Mouse (Mus musculus) heart, postnatal 14 days (tissue): Measurements from ENCODE around the gene Terb2. TPM values are rescaled to one million over a fixed set of nuclear protein-coding genes. Genes with fewer than 3 reads are reported as not detected.
"Not testable (repeated sequence)": the region's sequence is repeated elsewhere in the genome, so short reads cannot be mapped to it uniquely, and the experiment has no call there.

Experiments
- DNase-seq, 2 experiments: peaks; one replicate each; pipeline ENCODE4 v3.0.0; 2021 to 2022
- intact Hi-C: fragments of 180-260 bp; cut with DNase I; formaldehyde crosslinking; loops from one replicate; pipeline ENCODE4 v1.15.1; 2025
- total RNA-seq, 2 experiments: library from RNA; stranded (reverse); gene quantifications; 2 replicates each; pipeline ENCODE4 v1.2.3; 2021

Gene Terb2
- total RNA-seq, 2 experiments from 2014 or later = not detected

- peak; percentile 85 to 93 for DNase-seq
- intact Hi-C loops = loop anchor here (1.0 kb wide), 1 partner anchor 90 kb away; no protein-coding TSS in a partner anchor
Measured at GRCm38 (mm10) chr2:122160680-122161079, 25.4 kb upstream of the Terb2 start, which contains the start of gene Trim69. Gene Trim69, plus strand, starts transcription at chr2:122160700.

GRCm38 (mm10) chr2:122161542-122161941 lies 24.5 kb upstream of the Terb2 start:
- DNase-seq = no peak
- intact Hi-C loops = no loop called here

- no peak for DNase-seq
- intact Hi-C loops = no loop called here
Measured at GRCm38 (mm10) chr2:122162529-122162928, 23.5 kb upstream of the Terb2 start.

GRCm38 (mm10) chr2:122163430-122164195 lies 22.5 kb upstream of the Terb2 start:
- intact Hi-C loops = no loop called here
- DNase-seq = no peak

GRCm38 (mm10) chr2:122164293-122164692 lies 21.8 kb upstream of the Terb2 start:
- DNase-seq = no peak
- intact Hi-C loops = no loop called here

GRCm38 (mm10) chr2:122171292-122171691 lies 14.8 kb upstream of the Terb2 start:
- intact Hi-C loops = no loop called here
- DNase-seq = no peak

GRCm38 (mm10) chr2:122172188-122172587 lies 13.9 kb upstream of the Terb2 start:
- intact Hi-C loops = no loop called here
- no peak for DNase-seq

- intact Hi-C loops = no loop called here
- DNase-seq = no peak
Measured at GRCm38 (mm10) chr2:122180051-122180822, 5.8 kb upstream of the Terb2 start.

GRCm38 (mm10) chr2:122185086-122185485 lies 986 bp upstream of the Terb2 start:
- DNase-seq = no peak
- intact Hi-C loops = no loop called here

- no peak for DNase-seq
- intact Hi-C loops = no loop called here
Measured at GRCm38 (mm10) chr2:122186751-122187150, 679 bp downstream of the Terb2 start.

GRCm38 (mm10) chr2:122191849-122192248 lies 5.8 kb downstream of the Terb2 start:
- DNase-seq = no peak
- intact Hi-C loops = loop anchor here (5.0 kb wide), 1 partner anchor 365 kb away; no protein-coding TSS in a partner anchor

- peak in 1 of 2 experiments; percentile 9 for DNase-seq
- intact Hi-C loops = loop anchor here (1.0 to 5.0 kb wide), 3 partner anchors 50 to 363 kb away; no protein-coding TSS in a partner anchor
Measured at GRCm38 (mm10) chr2:122194509-122194929, 8.4 kb downstream of the Terb2 start.

GRCm38 (mm10) chr2:122201501-122201900 lies 15.4 kb downstream of the Terb2 start:
- DNase-seq = no peak
- intact Hi-C loops = no loop called here

GRCm38 (mm10) chr2:122206440-122207107 lies 20.5 kb downstream of the Terb2 start:
- DNase-seq = no peak
- intact Hi-C loops = no loop called here

- no peak for DNase-seq
- intact Hi-C loops = no loop called here
Measured at GRCm38 (mm10) chr2:122210534-122211228, 24.6 kb downstream of the Terb2 start.

GRCm38 (mm10) chr2:122217075-122217474 lies 31.0 kb downstream of the Terb2 start:
- DNase-seq, intact Hi-C loops: not testable (repeated sequence)

GRCm38 (mm10) chr2:122218234-122218633 lies 32.2 kb downstream of the Terb2 start:
- no peak for DNase-seq
- intact Hi-C loops = no loop called here

GRCm38 (mm10) chr2:122221378-122221777 lies 35.3 kb downstream of the Terb2 start:
- no peak for DNase-seq

GRCm38 (mm10) chr2:122221798-122222197 lies 35.7 kb downstream of the Terb2 start:
- no peak for DNase-seq
- intact Hi-C loops = no loop called here

More at GRCm38 (mm10) chr2:122221378-122221777, 35.3 kb downstream of the Terb2 start:
- intact Hi-C loops = no loop called here

- intact Hi-C loops = no loop called here
Measured at GRCm38 (mm10) chr2:122222272-122222671, 36.2 kb downstream of the Terb2 start.

More at GRCm38 (mm10) chr2:122222272-122222671, 36.2 kb downstream of the Terb2 start:
- no peak for DNase-seq
